In genomic region chrX:142678499-142679474, GRCm38 (mm10) we compare ENCODE assay signal across 22 mouse cellular contexts. TPM values are rescaled to one million over a fixed set of nuclear protein-coding genes. Genes with fewer than 3 reads are reported as not detected.
DNase-seq lines count a peak whose midpoint lies in the region; ATAC-seq and TF ChIP-seq lines count a peak whose summit lies in the region.
"Had no signal": no experiment of that assay in that cellular context is flagged by ENCODE, and none has a peak within 500 bp of the region (broad histone marks: within the 10 kb centered on the region; RNA-seq: fewer than 3 reads in every experiment).

No protein-coding gene starts in this region.

- H3K27me3 ChIP-seq in thymus, adult 2 months (ENCODE audit: control insufficient read depth, insufficient read depth, low read length) = no peaks in the 10 kb centered on the region
- peaks cover 4% of the 10 kb centered on the region for H3K27me3 ChIP-seq in liver, embryonic 11.5 days (replicated peaks; ENCODE audit: control insufficient read depth, insufficient read depth, low read length)
- H3K27me3 ChIP-seq in forebrain, embryonic 16.5 days (replicated peaks; ENCODE audit: control insufficient read depth, insufficient read depth, low read length) = no peaks in the 10 kb centered on the region
- H3K27me3 ChIP-seq: forebrain, embryonic 15.5 days; heart, embryonic 15.5 days; stomach, embryonic 15.5 days had no signal

- peak overlapping the region; percentile 70 for H3K4me2 ChIP-seq in liver, embryonic 11.5 days
- H3K4me2 ChIP-seq in forebrain, embryonic 16.5 days (ENCODE audit: low read length) = no peak overlapping the region
- H3K4me2 ChIP-seq: forebrain, embryonic 15.5 days; stomach, embryonic 15.5 days had no signal

- H3K4me1 ChIP-seq in thymus, adult 2 months (replicated peaks; ENCODE audit: control insufficient read depth, insufficient read depth, low read length) = peaks cover 25% of the 10 kb centered on the region
- peaks cover 10% of the 10 kb centered on the region for H3K4me1 ChIP-seq in liver, embryonic 11.5 days (replicated peaks; ENCODE audit: control insufficient read depth, insufficient read depth, low read length)
- peaks cover 9% of the 10 kb centered on the region for H3K4me1 ChIP-seq in forebrain, embryonic 16.5 days (replicated peaks; ENCODE audit: control insufficient read depth, insufficient read depth, low read length)
- H3K4me1 ChIP-seq: embryonic facial prominence, embryonic 12.5 days; limb, embryonic 15.5 days; stomach, embryonic 15.5 days had no signal

- no peak for TF ChIP-seq CTCF in thymus, adult 2 months (IDR thresholded peaks at IDR 0.05; ENCODE audit: borderline replicate concordance, control insufficient read depth, extremely low read depth, insufficient read depth, low read length, poor library complexity)

- H3K4me3 ChIP-seq in thymus, adult 2 months (ENCODE audit: control insufficient read depth, insufficient read depth, low read length) = no peak overlapping the region
- H3K4me3 ChIP-seq in liver, embryonic 11.5 days (ENCODE audit: low read depth, low read length) = peak overlapping the region; percentile 32
- H3K4me3 ChIP-seq in forebrain, embryonic 16.5 days (replicated peaks; ENCODE audit: low read length) = no peak overlapping the region
- H3K4me3 ChIP-seq: embryonic facial prominence, embryonic 12.5 days; forebrain, embryonic 15.5 days; heart, embryonic 15.5 days; hindbrain, embryonic 10.5 days; limb, embryonic 15.5 days; neural tube, embryonic 13.5 days; stomach, embryonic 15.5 days had no signal

- no peaks in the 10 kb centered on the region for H3K9me3 ChIP-seq in liver, embryonic 11.5 days (ENCODE audit: control insufficient read depth, low read length)
- H3K9me3 ChIP-seq in forebrain, embryonic 16.5 days (ENCODE audit: control insufficient read depth, low read length) = no peaks in the 10 kb centered on the region
- H3K9me3 ChIP-seq: embryonic facial prominence, embryonic 12.5 days; forebrain, embryonic 15.5 days; heart, embryonic 15.5 days; hindbrain, embryonic 10.5 days; limb, embryonic 15.5 days; neural tube, embryonic 13.5 days; stomach, embryonic 15.5 days had no signal

- no peak for TF ChIP-seq POLR2A in thymus, adult 2 months (IDR thresholded peaks at IDR 0.05; ENCODE audit: control insufficient read depth, extremely low read depth, insufficient read depth, low read length, poor library complexity)

- no peaks in the 10 kb centered on the region for H3K36me3 ChIP-seq in thymus, adult 2 months (ENCODE audit: control insufficient read depth, insufficient read depth, low read length)
- H3K36me3 ChIP-seq in liver, embryonic 11.5 days (ENCODE audit: control insufficient read depth, insufficient read depth, low read length) = no peaks in the 10 kb centered on the region
- no peaks in the 10 kb centered on the region for H3K36me3 ChIP-seq in forebrain, embryonic 16.5 days (ENCODE audit: control insufficient read depth, insufficient read depth)
- H3K36me3 ChIP-seq: embryonic facial prominence, embryonic 12.5 days; forebrain, embryonic 15.5 days; heart, embryonic 15.5 days; hindbrain, embryonic 10.5 days; limb, embryonic 15.5 days; neural tube, embryonic 13.5 days; stomach, embryonic 15.5 days had no signal

- peak overlapping the region; percentile 17 for H3K9ac ChIP-seq in liver, embryonic 11.5 days (ENCODE audit: low read depth, low read length)
- H3K9ac ChIP-seq in forebrain, embryonic 16.5 days (replicated peaks; ENCODE audit: low read depth, low read length) = no peak overlapping the region
- H3K9ac ChIP-seq: embryonic facial prominence, embryonic 12.5 days; forebrain, embryonic 15.5 days; heart, embryonic 15.5 days; limb, embryonic 15.5 days; neural tube, embryonic 13.5 days; stomach, embryonic 15.5 days had no signal

- 64% methylated on average over 13 of the region's 13 CpGs for WGBS in thymus, adult 2 months
- WGBS in liver, embryonic 11.5 days = 30% methylated on average over 13 of the region's 13 CpGs
- 54% methylated on average over 13 of the region's 13 CpGs for WGBS in forebrain, embryonic 16.5 days

- intact Hi-C loops in gastrocnemius, postnatal 14 days (cut with DNase I; ENCODE audit: low total_unique reads) = loop anchor here (10.0 kb wide), 1 partner anchor 104 kb away; no protein-coding TSS in a partner anchor

- DNase-seq in thymus, adult 2 months = no peak
- DNase-seq in thymus, adult 18-20 months = no peak
- DNase-seq in liver, embryonic 11.5 days (ENCODE audit: low spot score) = peak; percentile 49
- peak; percentile 38 for DNase-seq in thymus, postnatal 4 days
- DNase-seq in gastrocnemius, postnatal 14 days = no peak
- DNase-seq in cerebellum, adult 11 months = no peak
- DNase-seq: cerebellum, adult 9-10 months; midbrain, embryonic 14.5 days; spleen, adult 18-20 months had no signal

- H3K27ac ChIP-seq in thymus, adult 2 months (ENCODE audit: control insufficient read depth, insufficient read depth, low read length) = peak overlapping the region; percentile 66; the same call in 1 of the 2 replicates
- peak overlapping the region; percentile 91 for H3K27ac ChIP-seq in liver, embryonic 11.5 days (ENCODE audit: low read depth, low read length)
- no peak overlapping the region for H3K27ac ChIP-seq in forebrain, embryonic 16.5 days (ENCODE audit: low read length)
- H3K27ac ChIP-seq: forebrain, embryonic 15.5 days; hindbrain, postnatal 0 days; kidney, postnatal 0 days had no signal

- peak; percentile 68 for ATAC-seq in liver, embryonic 11.5 days (replicated peaks; ENCODE audit: low FRiP score)
- ATAC-seq in megakaryocyte progenitor cell, adult 5-6 weeks (replicated peaks; ENCODE audit: poor library complexity) = peak; percentile 20
- no peak for ATAC-seq in forebrain, embryonic 16.5 days
- ATAC-seq: forebrain, embryonic 15.5 days; hindbrain, postnatal 0 days; intestine, postnatal 0 days; lung, postnatal 0 days had no signal

RNA-seq across cellular contexts. Expression of gene Tmem164, which starts 2.4 kb away (rescaled TPM):
- 44.6 and 49.1 TPM in 2 replicates for polyA plus RNA-seq in thymus, adult 2 months (2012; rRNA removed)
- polyA plus RNA-seq in liver, embryonic 11.5 days (2014; fragmentation: Nextera tagmentation; extraction: Ambion mirVana) = 43.8 and 46.3 TPM in 2 replicates
- 27.4 and 33.6 TPM in 2 replicates for total RNA-seq in megakaryocyte progenitor cell, adult 5-6 weeks (2015)
- total RNA-seq in megakaryocyte progenitor cell, adult 5-6 weeks (2017) = 46.5 and 48.3 TPM in 2 replicates
- 24.0 and 26.1 TPM in 2 replicates for polyA plus RNA-seq in forebrain, embryonic 16.5 days (2015; fragmentation: Nextera tagmentation; extraction: Ambion mirVana)
- 1 to 10 TPM; 4.8 to 5.6 TPM for total RNA-seq in gastrocnemius, postnatal 14 days (2021)

Comparison
In these comparisons a context has a peak if more than half of its experiments do, and no peak if none do; other contexts are left out.
1. DNase-seq: peak in liver, embryonic 11.5 days (single experiment) and thymus, postnatal 4 days (single experiment); none in thymus, adult 2 months (single experiment), thymus, adult 18-20 months (0 of 2), gastrocnemius, postnatal 14 days (single experiment) and cerebellum, adult 11 months (single experiment).